Mouse (Mus musculus) heart, adult 11 months (tissue): ENCODE results near the gene Nectin3.

Experiments
- DNase-seq: peaks from one replicate; pipeline ENCODE4 v3.0.0; 2022

Nectin3 gene

GRCm38 (mm10) chr16:46498421-46498789 is at the start of gene Nectin3:
Gene Nectin3 (minus strand): TSS chr16:46498525.
- peak; percentile 82 for DNase-seq

DNA sequence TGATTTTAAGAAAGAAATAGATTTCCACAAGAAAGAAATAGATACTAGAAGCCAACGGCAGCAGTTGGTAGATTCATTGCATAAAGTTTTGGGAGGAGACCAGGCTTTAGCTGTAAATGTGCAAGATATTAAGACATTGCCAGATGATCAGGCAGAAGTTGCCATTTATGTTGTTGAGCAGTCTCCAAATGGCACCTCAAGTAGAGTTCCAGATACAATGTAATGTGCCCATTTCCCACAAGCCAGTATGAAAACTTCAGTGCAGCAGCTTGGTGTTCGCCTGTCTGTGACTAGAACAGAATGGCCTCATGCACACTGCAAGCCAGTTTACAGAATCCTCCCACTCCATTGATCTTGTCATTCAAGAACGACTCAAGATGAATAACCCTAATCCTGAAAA is 39.8 kb upstream of the Nectin3 start:
- DNase-seq: no peak

DNA sequence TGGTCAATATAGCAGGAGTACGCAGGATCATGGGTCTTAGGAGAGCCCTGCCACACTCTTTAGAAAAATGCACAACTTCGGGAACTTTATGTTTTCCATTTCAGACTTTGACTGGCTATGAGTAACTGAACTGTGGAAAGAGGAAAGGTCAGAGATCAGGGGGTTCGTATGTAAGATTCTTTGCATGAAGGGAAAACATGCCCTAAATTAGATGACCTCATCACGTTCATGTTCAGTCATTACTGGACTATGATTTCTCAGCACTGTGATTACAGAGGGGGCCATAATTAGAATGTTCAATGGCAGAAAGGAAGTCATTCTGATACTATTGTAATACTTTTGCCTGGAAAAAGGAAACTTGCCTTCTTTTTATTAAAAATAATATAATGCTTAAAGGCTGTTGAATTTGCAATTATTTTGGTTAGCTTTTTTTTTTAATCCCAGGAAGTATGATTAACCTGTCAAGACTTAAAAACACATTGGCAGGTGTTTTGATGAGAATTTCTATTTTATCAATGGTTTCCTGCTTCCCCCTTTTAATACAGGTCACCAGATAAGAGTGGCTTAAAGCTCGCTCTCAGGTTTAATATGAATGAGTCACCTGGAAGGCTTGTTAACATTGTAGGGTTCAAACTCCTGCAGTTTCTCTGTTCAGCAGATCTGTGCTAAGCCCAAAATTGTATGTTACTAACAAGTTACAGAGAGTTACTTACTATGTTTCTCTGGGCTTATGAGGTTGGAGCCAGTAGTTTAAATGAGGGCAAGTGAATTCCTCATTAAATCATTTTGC is 34.3 kb upstream of the Nectin3 start:
- DNase-seq: no peak

DNA sequence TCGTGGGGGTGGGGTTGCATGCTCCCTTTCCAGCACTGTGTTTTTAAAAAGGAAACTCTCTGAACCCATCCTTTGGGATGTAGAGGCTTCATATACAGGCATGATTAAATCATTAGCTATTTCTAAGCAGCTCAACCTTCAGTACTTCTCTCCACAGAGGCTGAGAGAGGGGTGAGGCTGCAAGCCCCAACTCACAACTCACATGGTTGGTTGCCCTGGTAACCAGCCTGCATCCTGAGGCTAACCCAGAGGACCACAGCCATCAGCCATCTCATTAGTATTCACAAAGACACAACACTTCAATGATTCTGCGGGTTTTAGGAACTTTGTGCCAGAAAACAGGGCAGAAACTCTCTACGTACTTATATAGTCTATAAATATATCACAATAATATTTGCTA is 32.7 kb upstream of the Nectin3 start:
- no peak for DNase-seq

DNA sequence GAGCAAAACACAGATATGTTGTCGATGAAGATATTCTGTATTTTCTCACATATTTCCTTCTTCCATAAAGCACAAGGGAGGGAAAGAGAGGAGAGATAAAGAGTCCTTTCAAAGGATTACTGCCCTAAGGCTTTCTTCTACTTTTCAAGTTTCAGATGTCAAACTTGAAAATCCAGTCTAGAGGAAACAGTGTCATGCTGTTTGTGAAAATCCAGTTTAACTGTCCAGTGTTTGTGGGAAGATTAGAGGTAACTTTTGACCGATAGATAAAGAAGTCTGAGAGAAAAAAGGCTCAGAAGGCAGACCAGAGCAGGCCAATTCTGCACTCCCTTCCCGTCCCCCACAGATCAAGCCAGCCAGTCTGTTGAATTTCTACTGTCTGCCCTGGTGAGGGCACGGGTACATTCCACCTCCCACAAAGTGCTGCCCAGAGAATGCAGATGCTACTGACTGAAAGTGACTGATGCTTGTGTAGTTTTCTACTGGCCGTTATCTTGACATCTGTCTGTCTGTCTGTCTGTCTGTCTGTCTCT is 22.6 kb upstream of the Nectin3 start:
- DNase-seq: no peak

DNA sequence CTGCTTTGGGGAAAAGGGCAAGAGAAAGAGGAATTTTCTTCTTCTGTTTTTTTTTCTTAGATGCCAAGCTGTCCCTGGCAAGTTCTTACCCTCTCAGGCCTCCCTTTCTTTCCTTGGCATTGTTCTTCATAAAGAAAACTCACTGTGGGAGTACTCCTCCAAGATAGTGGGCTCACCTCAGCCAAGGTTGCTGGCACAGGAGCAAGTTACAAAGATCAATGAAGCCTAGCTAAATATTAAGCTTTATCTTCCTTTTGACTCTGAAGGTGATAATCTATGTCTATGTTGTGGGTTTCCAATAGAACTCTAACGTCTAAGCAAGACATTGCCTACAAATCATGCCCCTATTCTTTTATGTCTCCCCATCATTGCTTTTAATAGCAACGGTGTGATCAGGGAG is 21.3 kb upstream of the Nectin3 start:
- DNase-seq: no peak

DNA sequence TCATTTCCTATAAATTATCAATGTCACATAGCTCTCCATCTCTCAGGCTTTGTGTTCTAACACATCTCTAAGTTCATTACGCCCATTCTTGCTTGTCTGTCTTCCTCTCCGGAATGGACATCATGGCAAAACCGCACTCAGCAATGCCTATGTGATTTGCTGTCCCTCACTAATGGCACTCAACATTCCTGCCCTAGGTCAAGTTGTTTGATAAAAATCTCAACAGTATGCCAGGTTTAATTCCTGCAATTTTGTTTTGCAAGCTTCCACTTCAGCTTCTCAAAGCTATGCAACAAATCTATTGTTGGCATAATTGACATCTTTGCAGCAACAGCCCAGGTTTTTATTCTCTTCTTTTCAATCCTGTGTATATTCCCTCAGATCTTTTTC is 9.6 kb upstream of the Nectin3 start:
- no peak for DNase-seq

GRCm38 (mm10) chr16:46507260-46507943 is 9.1 kb upstream of the Nectin3 start:
- DNase-seq: peak; percentile 41

DNA sequence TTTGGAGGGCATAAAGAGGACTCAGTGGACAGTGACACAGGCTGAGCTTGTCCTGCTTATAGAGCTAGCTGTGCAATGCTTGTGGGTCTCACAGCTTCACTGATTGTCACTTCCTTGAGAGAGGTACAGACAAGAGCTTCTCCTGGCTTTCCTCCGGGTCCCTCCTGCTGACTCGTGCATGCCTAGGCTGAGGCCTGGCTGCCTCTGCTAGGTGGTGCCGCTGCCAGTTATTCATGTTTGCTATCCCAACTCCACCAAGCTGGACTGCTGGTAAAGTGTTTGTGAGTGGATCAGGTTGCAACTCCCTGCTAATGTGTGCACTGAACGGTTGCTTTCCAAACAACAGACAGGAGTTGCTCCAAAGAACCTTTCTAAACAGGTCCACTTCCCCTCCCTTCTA is 5.7 kb upstream of the Nectin3 start:
- DNase-seq: peak; percentile 74

DNA sequence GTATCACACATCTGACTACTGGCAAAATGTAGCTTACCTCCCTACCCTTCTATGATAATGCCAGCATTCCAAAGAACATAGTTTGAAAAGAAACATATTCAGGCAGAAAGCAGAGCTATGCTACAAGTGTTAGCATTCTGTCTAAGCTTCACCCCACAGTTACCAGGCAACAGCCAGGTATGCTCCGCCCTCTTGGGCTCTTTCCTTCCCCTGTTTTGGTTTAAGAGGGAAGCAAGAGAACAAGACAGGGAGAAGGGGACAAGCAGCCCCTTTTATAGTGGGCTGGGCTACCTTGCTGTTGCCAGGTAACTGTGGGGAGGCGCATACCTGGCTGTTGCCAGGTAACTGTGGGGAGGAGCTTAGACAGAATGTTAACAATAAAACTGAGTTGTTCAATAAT is 4.0 kb upstream of the Nectin3 start:
- peak; percentile 25 for DNase-seq

DNA sequence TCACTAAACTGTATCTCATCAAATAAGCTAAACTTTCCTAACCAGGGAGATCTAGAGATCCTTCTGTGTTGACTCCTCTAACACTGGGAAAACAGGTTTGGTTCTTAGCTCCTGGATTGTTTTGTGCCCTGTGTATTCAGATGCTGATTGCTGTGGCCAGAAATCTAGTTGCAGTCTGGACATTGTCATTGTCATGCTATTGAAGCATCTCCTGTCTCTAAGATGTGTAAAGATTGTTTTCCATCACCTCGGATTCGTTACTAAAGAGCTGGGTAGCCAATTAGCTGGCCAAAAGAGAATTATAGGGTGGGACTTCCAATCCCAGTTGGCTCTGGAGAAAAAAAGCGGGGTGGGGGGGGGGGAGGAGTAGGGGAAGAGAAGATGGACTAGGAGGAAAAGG is 2.4 kb upstream of the Nectin3 start:
- no peak for DNase-seq

- peak; percentile 89 for DNase-seq
Measured at GRCm38 (mm10) chr16:46497686-46498420, 472 bp downstream of the Nectin3 start.

DNA sequence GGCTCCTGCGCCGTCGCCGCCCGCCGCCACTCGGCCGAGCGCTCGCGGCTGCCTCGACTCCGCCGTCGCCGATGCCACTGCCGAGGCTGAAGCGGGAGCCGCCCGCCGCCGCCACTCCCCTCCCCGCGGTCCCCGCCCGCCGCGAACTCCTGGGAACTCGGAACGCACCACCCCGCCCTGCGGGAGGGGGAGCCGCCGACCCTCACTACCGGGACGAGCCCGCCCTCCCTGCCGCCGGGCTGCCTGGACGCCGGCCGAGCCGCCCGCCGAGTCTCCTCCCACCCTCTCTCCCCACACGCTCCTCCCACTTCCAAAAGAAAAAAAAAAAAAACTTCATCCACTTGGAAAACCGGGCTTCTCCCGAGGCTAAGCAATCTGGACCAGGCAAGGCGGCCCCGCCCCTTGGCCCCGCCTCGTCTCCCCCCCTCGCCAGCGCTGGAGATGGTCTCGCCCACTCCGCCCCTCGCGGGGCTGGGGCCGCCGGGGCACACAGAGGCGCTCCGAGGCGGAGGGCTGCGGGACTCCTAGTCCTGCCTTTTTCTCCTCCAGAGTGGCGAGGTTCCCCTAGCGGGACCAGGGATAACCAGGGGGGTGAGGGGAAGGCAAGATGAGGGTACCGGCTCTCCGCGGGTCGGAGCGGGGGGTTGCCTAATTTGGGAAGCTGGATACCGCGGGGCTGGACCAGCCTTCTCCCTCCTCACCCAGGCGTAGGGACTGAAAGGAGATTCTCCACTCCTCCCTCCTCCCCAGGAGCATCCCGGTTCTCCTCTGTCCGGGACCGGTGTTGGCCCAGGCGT is 1.2 kb downstream of the Nectin3 start:
- peak; percentile 99 for DNase-seq

DNA sequence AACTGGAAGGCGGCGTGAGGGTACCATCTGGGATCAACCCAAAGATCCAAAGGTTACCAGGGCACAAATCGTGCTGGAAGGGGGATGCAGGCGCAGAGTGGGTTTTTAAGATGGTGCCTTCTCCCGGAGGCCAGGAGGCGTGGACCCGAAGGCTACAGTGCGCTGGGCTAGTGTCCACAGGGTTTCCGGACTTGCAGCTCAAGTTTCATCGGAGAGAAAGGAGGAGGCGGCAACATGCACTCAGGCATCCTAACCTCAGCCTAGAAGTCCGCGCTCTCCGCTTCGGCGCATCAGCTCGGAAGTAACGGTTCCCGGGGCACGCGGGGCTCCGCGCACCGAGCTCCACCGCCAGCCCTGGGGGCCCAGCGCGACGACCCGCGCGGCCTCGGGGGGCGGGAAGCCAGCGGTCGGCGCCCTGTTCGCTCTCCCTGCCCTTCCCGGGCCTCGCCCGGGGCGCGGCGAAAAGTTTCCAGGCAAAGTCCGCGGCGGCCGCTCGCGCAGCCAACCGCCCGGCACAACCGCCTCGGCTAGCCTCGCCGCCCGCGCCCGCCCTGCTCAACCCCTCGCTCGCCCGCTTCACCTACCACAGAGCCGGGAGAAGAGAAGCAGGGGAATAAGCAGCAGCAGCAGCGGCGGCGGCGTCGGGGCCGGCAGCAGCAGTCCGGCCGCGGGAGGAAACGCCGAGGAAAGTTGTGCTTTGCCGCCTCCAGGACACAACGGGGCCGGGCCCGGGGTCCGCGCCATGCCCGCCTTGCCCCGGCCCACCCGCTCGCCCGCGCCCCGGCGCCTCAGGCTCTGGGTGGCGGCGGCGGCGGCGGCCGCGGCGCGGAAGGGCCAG is 2.1 kb downstream of the Nectin3 start:
- DNase-seq: peak; percentile 96

- no peak for DNase-seq
Measured at GRCm38 (mm10) chr16:46495201-46495600, 3.1 kb downstream of the Nectin3 start.

- DNase-seq: no peak
Measured at GRCm38 (mm10) chr16:46487436-46488097, 10.8 kb downstream of the Nectin3 start.

GRCm38 (mm10) chr16:46477336-46477735 is 21.0 kb downstream of the Nectin3 start:
- no peak for DNase-seq

GRCm38 (mm10) chr16:46451421-46451820 is 46.9 kb downstream of the Nectin3 start:
- no peak for DNase-seq

DNA sequence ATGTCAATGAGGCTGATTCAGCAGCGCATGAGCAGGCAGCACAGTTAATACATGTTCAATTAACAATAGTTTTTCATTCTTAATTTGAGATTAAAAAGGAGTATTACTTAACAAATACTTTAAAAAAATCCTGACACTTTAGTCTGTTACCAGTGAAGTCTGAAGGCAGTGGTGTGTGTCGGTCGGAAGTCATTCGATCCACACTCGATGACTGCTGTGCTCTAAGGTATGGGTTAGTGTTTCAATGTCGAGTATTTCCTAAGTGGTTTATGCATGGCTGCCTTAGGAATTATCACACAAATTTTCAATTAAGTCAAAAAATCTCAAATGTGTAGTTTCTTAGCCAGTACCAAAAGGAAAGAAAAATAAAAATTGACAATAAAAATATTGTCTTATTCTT is 49.3 kb downstream of the Nectin3 start:
- no peak for DNase-seq

DNA sequence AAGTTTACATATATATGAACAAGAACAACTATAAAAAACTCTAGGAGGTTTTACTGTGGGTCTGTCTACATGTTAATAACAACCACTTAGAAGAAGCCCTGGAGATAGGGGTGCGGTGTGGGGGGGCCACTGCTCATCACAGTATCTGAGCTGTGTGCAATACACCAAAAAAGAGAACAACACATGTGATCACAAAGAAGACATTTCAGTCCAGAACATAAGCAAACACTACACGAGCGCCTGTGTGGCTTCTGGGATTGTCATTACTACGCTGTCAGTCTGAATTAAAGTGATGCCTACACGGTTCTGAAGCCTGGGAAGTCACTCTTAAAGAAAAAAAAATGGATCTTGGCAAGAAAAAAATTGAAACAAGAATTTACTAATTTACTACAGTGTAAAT is 67.0 kb downstream of the Nectin3 start:
- no peak for DNase-seq

- no peak for DNase-seq
Measured at GRCm38 (mm10) chr16:46416177-46416576, 82.1 kb downstream of the Nectin3 start.
